19 mouse cellular contexts compared by ENCODE assay signal in genomic region chr3:145146871-145147270, GRCm38 (mm10). TPM values are rescaled to one million over a fixed set of nuclear protein-coding genes. Genes with fewer than 3 reads are reported as not detected.
"Had no signal": no experiment of that assay in that cellular context is flagged by ENCODE, and none has a peak within 500 bp of the region (broad histone marks: within the 10 kb centered on the region; RNA-seq: fewer than 3 reads in every experiment).

No protein-coding gene starts in this region.

- H3K27me3 ChIP-seq: liver, embryonic 13.5 days; liver, embryonic 15.5 days; lung, embryonic 15.5 days; megakaryocyte, embryonic 14.5 days; midbrain, embryonic 13.5 days; midbrain, embryonic 15.5 days; stomach, embryonic 15.5 days had no signal

- H3K4me1 ChIP-seq: liver, embryonic 13.5 days; liver, embryonic 15.5 days; lung, embryonic 15.5 days; midbrain, embryonic 13.5 days; midbrain, embryonic 15.5 days; stomach, embryonic 15.5 days had no signal

- H3K9me3 ChIP-seq: liver, embryonic 13.5 days; liver, embryonic 15.5 days; lung, embryonic 15.5 days; megakaryocyte, embryonic 14.5 days; midbrain, embryonic 13.5 days; midbrain, embryonic 15.5 days; stomach, embryonic 15.5 days had no signal

- H3K9ac ChIP-seq: liver, embryonic 13.5 days; liver, embryonic 15.5 days; liver, postnatal 0 days; lung, embryonic 15.5 days; midbrain, embryonic 13.5 days; midbrain, embryonic 15.5 days; stomach, embryonic 15.5 days had no signal

- H3K36me3 ChIP-seq: lung, embryonic 15.5 days; midbrain, embryonic 15.5 days had no signal

- H3K27ac ChIP-seq: liver, embryonic 13.5 days; liver, embryonic 15.5 days; lung, embryonic 15.5 days; macrophage; midbrain, embryonic 13.5 days; midbrain, embryonic 15.5 days; stomach, embryonic 15.5 days; stomach, postnatal 0 days had no signal

- ATAC-seq: liver, postnatal 0 days; lung, postnatal 0 days; midbrain, embryonic 15.5 days had no signal

- H3K4me3 ChIP-seq: liver, embryonic 13.5 days; liver, embryonic 15.5 days; lung, embryonic 15.5 days; megakaryocyte, embryonic 14.5 days; midbrain, embryonic 13.5 days; midbrain, embryonic 15.5 days; stomach, embryonic 15.5 days had no signal

- DNase-seq: liver, embryonic 13.5 days; liver, postnatal 0 days; lung, adult 2 months; lung, postnatal 14 days; lung, postnatal 36 days; right cerebral cortex, postnatal 14 days; thymus, adult 2 months; thymus, postnatal 25 days; thymus, postnatal 4 days had no signal

- H3K4me2 ChIP-seq: liver, embryonic 13.5 days; liver, embryonic 15.5 days; lung, embryonic 15.5 days; midbrain, embryonic 11.5 days; midbrain, embryonic 13.5 days; midbrain, embryonic 15.5 days; stomach, embryonic 15.5 days had no signal

RNA-seq across cellular contexts. Expression of gene Clca2, which starts 47.6 kb away (rescaled TPM):
- polyA plus RNA-seq: liver, embryonic 13.5 days; liver, embryonic 15.5 days; liver, postnatal 0 days; macrophage; midbrain, embryonic 13.5 days had no signal
